Mouse (Mus musculus): ENCODE data around the gene Gabrr3. TPM values are rescaled to one million over a fixed set of nuclear protein-coding genes. Genes with fewer than 3 reads are reported as not detected.

Gene Gabrr3
- polyA plus RNA-seq, 1 experiment from 2014 or later = 0.22 TPM

- Histone ChIP-seq H3K9ac (replicated peaks; ENCODE audit: low read length) (no peak overlapping the region), H3K4me1 (ENCODE audit: control insufficient read depth, insufficient read depth, low read length) (no peaks in the 10 kb centered on the region), H3K4me2 (ENCODE audit: low read depth, low read length) (peak overlapping the region; percentile 52; the same call in 1 of the 2 replicates), H3K27me3 (ENCODE audit: control insufficient read depth, insufficient read depth, low read length) (no peaks in the 10 kb centered on the region), H3K27ac (replicated peaks; ENCODE audit: low read depth, low read length) (no peak overlapping the region), H3K36me3 (replicated peaks; ENCODE audit: control insufficient read depth, insufficient read depth, low read depth, low read length) (no peaks in the 10 kb centered on the region), H3K4me3 (ENCODE audit: low read depth, low read length) (peak overlapping the region; percentile 57), H3K9me3 (replicated peaks; ENCODE audit: control insufficient read depth, low read length) (no peaks in the 10 kb centered on the region)
- WGBS = 59% methylated on average over 6 of the region's 6 CpGs
- ATAC-seq (replicated peaks; ENCODE audit: insufficient number of reproducible peaks, low FRiP score, low TSS enrichment, low read depth) = no peak
- DNase-seq (ENCODE audit: low spot score) = no peak
Measured at GRCm38 (mm10) chr16:59472546-59472945, 65.4 kb downstream of the Gabrr3 start.

GRCm38 (mm10) chr16:59474788-59475187 lies 67.7 kb downstream of the Gabrr3 start:
- no peaks in the 10 kb centered on the region; the same call in 1 of the 2 replicates for H3K36me3 ChIP-seq (replicated peaks; ENCODE audit: control insufficient read depth, insufficient read depth, low read depth, low read length)
- no peaks in the 10 kb centered on the region for H3K27me3 ChIP-seq (ENCODE audit: control insufficient read depth, insufficient read depth, low read length)
- no peaks in the 10 kb centered on the region for H3K4me1 ChIP-seq (ENCODE audit: control insufficient read depth, insufficient read depth, low read length)
- ATAC-seq (replicated peaks; ENCODE audit: insufficient number of reproducible peaks, low FRiP score, low TSS enrichment, low read depth) = no peak
- no peak overlapping the region for H3K4me2 ChIP-seq (ENCODE audit: low read depth, low read length)
- no peaks in the 10 kb centered on the region for H3K9me3 ChIP-seq (replicated peaks; ENCODE audit: control insufficient read depth, low read length)
- no peak overlapping the region for H3K9ac ChIP-seq (replicated peaks; ENCODE audit: low read length)
- DNase-seq (ENCODE audit: low spot score) = peak; percentile 62
- H3K4me3 ChIP-seq (ENCODE audit: low read depth, low read length) = no peak overlapping the region
- H3K27ac ChIP-seq (replicated peaks; ENCODE audit: low read depth, low read length) = no peak overlapping the region
- WGBS = 29% methylated on average over 1 of the region's 1 CpGs

GRCm38 (mm10) chr16:59477955-59478354 lies 70.8 kb downstream of the Gabrr3 start:
- WGBS = 90% methylated on average over 3 of the region's 3 CpGs
- no peak for DNase-seq (ENCODE audit: low spot score)
- no peak overlapping the region for H3K4me2 ChIP-seq (ENCODE audit: low read depth, low read length)
- ATAC-seq (replicated peaks; ENCODE audit: insufficient number of reproducible peaks, low FRiP score, low TSS enrichment, low read depth) = no peak
- no peaks in the 10 kb centered on the region for H3K4me1 ChIP-seq (ENCODE audit: control insufficient read depth, insufficient read depth, low read length)
- no peak overlapping the region for H3K9ac ChIP-seq (replicated peaks; ENCODE audit: low read length)
- no peak overlapping the region for H3K4me3 ChIP-seq (ENCODE audit: low read depth, low read length)
- no peak overlapping the region for H3K27ac ChIP-seq (replicated peaks; ENCODE audit: low read depth, low read length)
- H3K9me3 ChIP-seq (replicated peaks; ENCODE audit: control insufficient read depth, low read length) = no peaks in the 10 kb centered on the region
- no peaks in the 10 kb centered on the region for H3K27me3 ChIP-seq (ENCODE audit: control insufficient read depth, insufficient read depth, low read length)
- H3K36me3 ChIP-seq (replicated peaks; ENCODE audit: control insufficient read depth, insufficient read depth, low read depth, low read length) = no peaks in the 10 kb centered on the region; the same call in none of the 2 replicates

- no peak overlapping the region for H3K4me2 ChIP-seq (ENCODE audit: low read depth, low read length)
- H3K27me3 ChIP-seq (ENCODE audit: control insufficient read depth, insufficient read depth, low read length) = no peaks in the 10 kb centered on the region
- H3K9ac ChIP-seq (replicated peaks; ENCODE audit: low read length) = no peak overlapping the region
- H3K4me3 ChIP-seq (ENCODE audit: low read depth, low read length) = no peak overlapping the region
- ATAC-seq (replicated peaks; ENCODE audit: insufficient number of reproducible peaks, low FRiP score, low TSS enrichment, low read depth) = no peak
- no peaks in the 10 kb centered on the region for H3K4me1 ChIP-seq (ENCODE audit: control insufficient read depth, insufficient read depth, low read length)
- DNase-seq (ENCODE audit: low spot score) = no peak
- H3K27ac ChIP-seq (replicated peaks; ENCODE audit: low read depth, low read length) = no peak overlapping the region
- 85% methylated on average over 7 of the region's 7 CpGs for WGBS
- H3K9me3 ChIP-seq (replicated peaks; ENCODE audit: control insufficient read depth, low read length) = no peaks in the 10 kb centered on the region
- peaks cover 5% of the 10 kb centered on the region for H3K36me3 ChIP-seq (replicated peaks; ENCODE audit: control insufficient read depth, insufficient read depth, low read depth, low read length)
Measured at GRCm38 (mm10) chr16:59487239-59487638, 80.1 kb downstream of the Gabrr3 start.

GRCm38 (mm10) chr16:59487975-59488548 lies 80.9 kb downstream of the Gabrr3 start:
- DNase-seq (ENCODE audit: low spot score) (no peak), ATAC-seq (replicated peaks; ENCODE audit: insufficient number of reproducible peaks, low FRiP score, low TSS enrichment, low read depth) (no peak)
- no peak overlapping the region for H3K4me2 ChIP-seq (ENCODE audit: low read depth, low read length)
- WGBS = 91% methylated on average over 9 of the region's 9 CpGs
- H3K4me3 ChIP-seq (ENCODE audit: low read depth, low read length) = no peak overlapping the region
- H3K4me1 ChIP-seq (ENCODE audit: control insufficient read depth, insufficient read depth, low read length) = no peaks in the 10 kb centered on the region
- H3K9me3 ChIP-seq (replicated peaks; ENCODE audit: control insufficient read depth, low read length) = no peaks in the 10 kb centered on the region
- no peak overlapping the region for H3K9ac ChIP-seq (replicated peaks; ENCODE audit: low read length)
- H3K36me3 ChIP-seq (replicated peaks; ENCODE audit: control insufficient read depth, insufficient read depth, low read depth, low read length) = peaks cover 5% of the 10 kb centered on the region
- H3K27me3 ChIP-seq (ENCODE audit: control insufficient read depth, insufficient read depth, low read length) = no peaks in the 10 kb centered on the region
- H3K27ac ChIP-seq (replicated peaks; ENCODE audit: low read depth, low read length) = no peak overlapping the region

- Histone ChIP-seq H3K4me2 (ENCODE audit: low read depth, low read length) (no peak overlapping the region), H3K27me3 (ENCODE audit: control insufficient read depth, insufficient read depth, low read length) (no peaks in the 10 kb centered on the region), H3K27ac (replicated peaks; ENCODE audit: low read depth, low read length) (no peak overlapping the region), H3K4me3 (ENCODE audit: low read depth, low read length) (no peak overlapping the region), H3K4me1 (ENCODE audit: control insufficient read depth, insufficient read depth, low read length) (no peaks in the 10 kb centered on the region), H3K9ac (replicated peaks; ENCODE audit: low read length) (no peak overlapping the region), H3K36me3 (replicated peaks; ENCODE audit: control insufficient read depth, insufficient read depth, low read depth, low read length) (peaks cover 5% of the 10 kb centered on the region), H3K9me3 (replicated peaks; ENCODE audit: control insufficient read depth, low read length) (no peaks in the 10 kb centered on the region)
- WGBS = 87% methylated on average over 14 of the region's 14 CpGs
- ATAC-seq (replicated peaks; ENCODE audit: insufficient number of reproducible peaks, low FRiP score, low TSS enrichment, low read depth) (no peak), DNase-seq (ENCODE audit: low spot score) (no peak)
Measured at GRCm38 (mm10) chr16:59493199-59493598, 86.1 kb downstream of the Gabrr3 start.

- H3K4me2 ChIP-seq (ENCODE audit: low read depth, low read length) = no peak overlapping the region
- H3K4me1 ChIP-seq (ENCODE audit: control insufficient read depth, insufficient read depth, low read length) = no peaks in the 10 kb centered on the region
- H3K4me3 ChIP-seq (ENCODE audit: low read depth, low read length) = no peak overlapping the region
- ATAC-seq (replicated peaks; ENCODE audit: insufficient number of reproducible peaks, low FRiP score, low TSS enrichment, low read depth) (no peak), DNase-seq (ENCODE audit: low spot score) (no peak)
- H3K9ac ChIP-seq (replicated peaks; ENCODE audit: low read length) = no peak overlapping the region
- no peak overlapping the region for H3K27ac ChIP-seq (replicated peaks; ENCODE audit: low read depth, low read length)
- no peaks in the 10 kb centered on the region for H3K36me3 ChIP-seq (replicated peaks; ENCODE audit: control insufficient read depth, insufficient read depth, low read depth, low read length)
- H3K9me3 ChIP-seq (replicated peaks; ENCODE audit: control insufficient read depth, low read length) = no peaks in the 10 kb centered on the region
- 83% methylated on average over 1 of the region's 1 CpGs for WGBS
- no peaks in the 10 kb centered on the region for H3K27me3 ChIP-seq (ENCODE audit: control insufficient read depth, insufficient read depth, low read length)
Measured at GRCm38 (mm10) chr16:59497947-59498346, 90.8 kb downstream of the Gabrr3 start.

- DNase-seq (ENCODE audit: low spot score) (no peak), ATAC-seq (replicated peaks; ENCODE audit: insufficient number of reproducible peaks, low FRiP score, low TSS enrichment, low read depth) (no peak)
- Histone ChIP-seq H3K9me3 (replicated peaks; ENCODE audit: control insufficient read depth, low read length) (no peaks in the 10 kb centered on the region), H3K27me3 (ENCODE audit: control insufficient read depth, insufficient read depth, low read length) (no peaks in the 10 kb centered on the region), H3K4me1 (ENCODE audit: control insufficient read depth, insufficient read depth, low read length) (no peaks in the 10 kb centered on the region), H3K4me2 (ENCODE audit: low read depth, low read length) (no peak overlapping the region), H3K36me3 (replicated peaks; ENCODE audit: control insufficient read depth, insufficient read depth, low read depth, low read length) (no peaks in the 10 kb centered on the region), H3K4me3 (ENCODE audit: low read depth, low read length) (no peak overlapping the region), H3K9ac (replicated peaks; ENCODE audit: low read length) (no peak overlapping the region), H3K27ac (replicated peaks; ENCODE audit: low read depth, low read length) (no peak overlapping the region)
- WGBS = 88% methylated on average over 3 of the region's 3 CpGs
Measured at GRCm38 (mm10) chr16:59499180-59499579, 92.0 kb downstream of the Gabrr3 start.
